Mouse (Mus musculus) CD4-positive, CD25-positive, alpha-beta regulatory T cell, adult 9 weeks (primary cell): Measurements from ENCODE around the gene Trim30c. TPM values are rescaled to one million over a fixed set of nuclear protein-coding genes. Genes with fewer than 3 reads are reported as not detected.

Experiments used
- polyA plus RNA-seq: library from polyadenylated mRNA; unstranded; fragments of 100-300 nt; shearing (Covaris generic); gene quantifications from one replicate; pipeline ENCODE4 v1.2.1, GENCODE M21; 2017

Gene Trim30c
- 1.4 TPM for polyA plus RNA-seq

GRCm38 (mm10) chr7:104400698-104401097 lies at the start of gene Trim30c:
TSS of gene Trim30c (minus strand) at chr7:104400837.

DNA sequence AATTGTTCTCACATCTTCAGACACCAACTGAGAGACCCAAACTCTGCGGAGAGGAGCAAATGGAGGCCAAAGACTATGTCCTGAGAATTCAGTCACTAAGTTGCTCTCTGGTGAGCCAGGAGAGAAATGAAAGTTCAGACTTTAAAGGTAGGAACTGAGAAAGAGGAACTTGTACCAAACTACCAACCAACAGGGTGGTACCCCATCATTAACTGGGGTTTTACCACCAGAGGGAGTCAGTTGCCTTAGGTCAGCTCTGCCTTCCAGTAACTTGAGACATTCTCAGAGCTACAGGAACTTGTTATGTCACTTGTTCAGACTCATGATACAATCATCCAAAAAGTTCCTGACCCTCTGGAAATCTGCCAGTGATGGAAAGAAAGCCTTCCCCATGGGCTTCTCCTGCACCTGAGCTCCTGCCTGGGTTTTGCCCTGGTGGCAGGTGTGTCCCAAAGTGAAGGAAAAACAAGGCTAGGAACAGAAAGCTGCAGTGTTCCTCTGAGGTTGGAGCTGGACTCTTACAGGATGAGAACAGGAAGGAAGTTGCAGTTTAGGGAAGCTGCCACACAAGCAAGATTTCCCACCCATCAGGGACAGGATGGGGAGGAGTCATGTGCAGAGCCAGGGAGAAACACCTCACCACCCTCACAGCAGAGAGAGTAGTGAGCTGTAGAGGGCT lies 30.8 kb downstream of the Trim30c start, which contains the start of gene Trim30b:
Gene Trim30b, minus strand, starts transcription at position 149 of the 679 bp plus-strand sequence.

DNA sequence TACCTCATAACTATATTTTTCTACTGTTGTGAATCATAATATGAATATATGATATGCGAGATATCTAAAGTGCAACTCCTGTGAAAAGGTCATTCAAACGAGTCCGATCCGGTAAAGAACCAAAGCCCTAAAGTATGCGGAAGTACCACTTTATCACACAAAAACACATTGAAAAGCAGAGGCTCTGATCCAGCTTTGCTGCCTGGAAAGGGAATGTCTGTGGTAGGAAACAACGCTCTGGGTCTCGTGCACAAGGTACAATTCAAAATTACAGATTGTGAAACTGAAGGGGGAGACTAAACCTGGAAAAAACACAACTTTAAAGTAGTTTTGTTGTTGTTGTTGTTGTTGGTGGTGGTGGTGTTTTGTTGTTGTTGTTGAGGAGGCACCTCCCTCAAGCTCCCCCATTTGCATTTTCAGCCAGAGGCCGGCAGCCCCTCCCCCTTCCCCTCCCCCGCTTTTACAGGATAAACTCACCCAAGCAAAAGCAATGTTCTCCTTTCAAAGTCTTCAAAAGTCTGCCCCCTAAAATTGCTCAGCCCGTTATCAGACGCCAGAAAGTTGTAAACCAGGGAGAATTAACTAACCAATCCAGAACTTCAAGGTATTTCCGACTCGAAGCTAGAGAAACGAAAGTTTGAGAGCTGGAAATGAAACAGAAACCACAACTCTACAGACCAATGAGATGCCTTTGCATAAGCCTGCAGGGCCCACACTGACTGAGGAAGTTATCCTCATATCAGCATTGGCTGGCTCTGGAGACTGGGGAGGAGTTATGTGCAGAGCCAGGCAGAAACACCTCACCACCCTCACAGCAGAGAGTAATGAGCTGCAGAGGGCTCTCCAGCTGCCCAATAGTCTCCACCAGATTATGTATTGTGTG lies 47.7 kb downstream of the Trim30c start, which contains the start of gene Trim12c:
Gene Trim12c, minus strand, starts transcription at position 646 of the 883 bp plus-strand sequence.

Other genes with a start within 250 kb of the Trim30c start
- gene Olfm5, start 236.0 kb downstream of the Trim30c start, polyA plus RNA-seq: not detected
- 0.26 TPM for gene Olfr648, start 217.4 kb downstream of the Trim30c start, polyA plus RNA-seq
- gene Olfr649, start 204.9 kb downstream of the Trim30c start, polyA plus RNA-seq: not detected
- 1.7 TPM for gene Trim6, start 182.0 kb downstream of the Trim30c start, polyA plus RNA-seq
- gene Trim34a, start 156.4 kb downstream of the Trim30c start, polyA plus RNA-seq: 63.8 TPM
- 34.1 TPM for gene Trim5, start 112.7 kb downstream of the Trim30c start, polyA plus RNA-seq
- 163 TPM for gene Trim12a, start 85.4 kb downstream of the Trim30c start, polyA plus RNA-seq
- gene Trim34b, start 71.4 kb downstream of the Trim30c start, polyA plus RNA-seq: 1.3 TPM
- 25.5 TPM for gene Trim12c, start 47.5 kb downstream of the Trim30c start, polyA plus RNA-seq
- gene Trim30b, start 31.0 kb downstream of the Trim30c start, polyA plus RNA-seq: 1.5 TPM
- gene Trim30a, start 64.4 kb upstream of the Trim30c start, polyA plus RNA-seq: 72.6 TPM
- gene Trim30d, start 107.0 kb upstream of the Trim30c start, polyA plus RNA-seq: 29.7 TPM
- not detected for gene Olfr651, start 149.3 kb upstream of the Trim30c start, polyA plus RNA-seq
- not detected for gene Olfr652, start 160.1 kb upstream of the Trim30c start, polyA plus RNA-seq
- not detected for gene Olfr653, start 176.5 kb upstream of the Trim30c start, polyA plus RNA-seq
- gene Olfr654, start 186.2 kb upstream of the Trim30c start, polyA plus RNA-seq: not detected
- gene Olfr655, start 200.9 kb upstream of the Trim30c start, polyA plus RNA-seq: not detected
- not detected for gene Olfr656, start 213.1 kb upstream of the Trim30c start, polyA plus RNA-seq
- not detected for gene Olfr657, start 224.0 kb upstream of the Trim30c start, polyA plus RNA-seq
- not detected for gene Olfr658, start 246.5 kb upstream of the Trim30c start, polyA plus RNA-seq